Mouse (Mus musculus): Measurements from ENCODE around the gene Tnfaip8l1.

Gene Tnfaip8l1

DNA sequence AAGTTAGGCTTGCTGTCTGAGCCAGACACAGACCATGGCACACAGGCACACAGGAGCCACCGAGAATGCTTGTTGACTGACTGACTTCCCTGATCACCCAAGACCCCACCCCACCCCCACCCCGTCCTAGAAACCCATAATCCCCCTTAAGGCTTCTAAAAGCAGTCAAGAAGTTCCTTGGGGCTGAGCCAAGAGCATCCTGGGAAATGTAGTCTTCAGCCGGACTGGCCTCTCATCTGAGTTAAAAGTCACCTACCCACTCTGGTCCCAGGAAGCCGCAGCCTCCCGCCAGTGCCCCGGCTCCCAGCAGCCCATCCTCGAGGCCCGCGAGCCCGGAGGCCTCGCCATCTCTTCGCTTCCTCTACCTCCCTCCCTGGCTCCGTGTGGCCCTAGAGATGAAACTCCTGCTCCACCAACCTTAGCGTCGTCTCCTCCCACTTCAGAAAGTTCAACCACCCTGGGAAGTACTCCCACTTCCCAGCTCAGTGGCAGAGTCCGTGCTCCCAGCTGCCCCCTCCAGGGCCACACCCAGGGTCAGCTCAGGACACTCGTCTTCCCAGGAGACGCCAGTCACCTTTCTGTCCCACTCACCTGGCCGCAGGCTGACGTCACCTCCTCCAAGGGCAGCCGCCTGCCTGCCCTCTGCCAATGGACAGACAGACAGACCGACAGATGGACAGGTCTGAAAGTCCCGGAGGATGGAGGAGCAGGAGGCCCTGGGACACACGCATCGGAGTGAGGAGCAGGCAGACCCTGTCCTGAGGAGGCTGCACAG is 24.3 kb upstream of the Tnfaip8l1 start:
- DNase-seq (ENCODE audit: low read depth, low spot score), result no peak

DNA sequence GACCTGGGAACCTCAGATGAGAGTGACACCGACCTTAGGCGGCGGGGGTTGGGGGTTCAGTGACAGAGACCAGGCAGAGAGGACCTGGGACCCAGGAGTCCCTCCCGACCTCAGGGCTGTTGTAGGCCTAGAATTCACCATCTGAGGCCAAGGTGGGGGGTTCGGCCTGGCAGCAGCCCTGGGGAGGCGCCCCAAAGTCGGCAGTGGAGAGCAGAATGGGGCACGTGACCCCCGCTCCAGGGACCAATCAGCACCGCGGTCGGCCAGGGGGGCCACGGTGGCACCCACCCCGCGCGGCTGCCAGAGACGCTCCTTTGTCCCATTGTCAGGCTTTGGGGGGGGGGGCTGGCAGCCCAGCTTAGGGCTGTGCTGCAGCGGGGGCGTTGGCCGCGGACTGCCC is 22.9 kb upstream of the Tnfaip8l1 start:
- DNase-seq (ENCODE audit: low read depth, low spot score), result no peak

DNA sequence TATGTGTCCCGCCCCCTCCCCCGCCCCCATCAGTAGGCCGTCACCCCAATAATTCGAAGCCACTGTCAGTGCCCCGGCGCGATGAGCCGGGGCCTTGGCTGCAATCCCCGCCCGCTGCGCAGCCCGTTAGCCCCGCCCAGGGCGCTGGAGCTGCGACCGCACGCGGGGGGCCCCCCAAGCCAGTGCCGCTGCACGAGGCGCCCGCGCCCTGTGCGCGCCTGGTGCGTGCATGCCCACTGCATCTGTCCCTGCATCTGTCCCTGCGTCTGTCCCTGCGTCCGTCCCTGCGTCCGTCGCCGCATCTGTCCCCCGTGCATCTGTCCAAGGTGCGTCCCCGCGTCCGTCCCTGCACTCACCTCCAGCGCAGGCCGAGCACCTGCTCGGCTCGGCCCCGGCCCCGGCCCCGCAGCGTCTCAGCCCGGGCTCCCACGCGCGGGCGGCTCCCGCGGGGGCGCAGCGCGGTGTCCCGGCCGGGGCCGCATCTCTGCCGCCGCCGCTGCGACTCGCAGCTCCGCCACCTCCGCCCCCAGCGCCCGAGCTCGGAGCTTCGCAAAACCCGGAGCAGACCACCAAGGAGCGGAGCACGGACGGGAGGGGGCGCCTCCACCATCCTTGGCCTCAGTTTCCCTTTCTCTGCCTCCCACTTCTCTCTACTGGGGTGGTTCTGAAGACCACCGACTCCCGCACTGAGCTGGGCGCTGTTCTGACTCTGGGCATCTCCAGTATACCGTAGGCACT is 22.2 kb upstream of the Tnfaip8l1 start, which contains the start of gene Sema6b:
TSS of gene Sema6b (minus strand) at position 486 of the 738 bp plus-strand sequence.
- no peak for DNase-seq (ENCODE audit: low read depth, low spot score)

DNA sequence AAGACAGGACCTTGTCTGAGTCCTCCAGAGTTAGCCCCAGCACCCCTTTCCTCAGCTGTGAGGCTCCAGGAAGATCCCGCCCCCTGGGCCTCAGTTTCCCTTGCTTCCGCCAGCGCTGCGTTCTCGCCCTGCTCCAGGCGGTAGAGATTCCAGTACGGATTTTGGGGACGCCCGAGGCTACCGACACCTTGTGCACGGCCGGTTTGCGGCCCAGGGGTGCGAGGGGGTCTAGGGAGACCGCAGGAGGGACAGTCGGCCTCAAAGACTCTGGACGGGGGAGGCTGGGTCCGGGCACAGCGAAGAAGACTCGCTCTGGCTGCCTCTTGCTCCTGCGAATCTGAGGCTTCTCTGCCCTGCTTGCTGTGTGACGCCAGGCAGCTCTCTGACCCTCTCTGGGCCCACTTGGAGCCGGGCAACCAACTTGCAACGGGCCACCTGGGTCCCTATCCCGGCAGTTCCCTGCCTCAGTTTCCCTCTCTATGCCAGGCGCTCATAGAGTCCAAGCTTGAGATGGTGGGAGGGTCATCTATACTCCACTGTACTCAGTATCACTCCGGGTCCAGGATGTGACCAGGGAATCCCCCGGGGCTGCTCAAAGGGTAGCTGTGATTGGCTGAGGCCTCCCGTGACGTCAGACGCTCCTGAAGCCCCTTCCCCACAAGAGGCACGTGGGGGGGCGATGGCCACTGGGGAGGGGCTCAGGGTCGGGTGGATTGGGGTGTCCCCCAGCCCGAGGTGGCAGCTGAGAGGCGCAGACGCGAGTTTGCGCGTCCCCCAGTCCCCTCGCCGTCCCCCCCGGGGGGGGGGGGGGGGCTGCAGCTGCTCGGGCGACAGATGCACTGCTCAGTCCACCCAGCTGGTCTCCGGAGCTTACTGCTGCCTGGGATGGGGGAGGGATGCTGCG is 20.3 kb upstream of the Tnfaip8l1 start:
- DNase-seq (ENCODE audit: low read depth, low spot score), result no peak

DNA sequence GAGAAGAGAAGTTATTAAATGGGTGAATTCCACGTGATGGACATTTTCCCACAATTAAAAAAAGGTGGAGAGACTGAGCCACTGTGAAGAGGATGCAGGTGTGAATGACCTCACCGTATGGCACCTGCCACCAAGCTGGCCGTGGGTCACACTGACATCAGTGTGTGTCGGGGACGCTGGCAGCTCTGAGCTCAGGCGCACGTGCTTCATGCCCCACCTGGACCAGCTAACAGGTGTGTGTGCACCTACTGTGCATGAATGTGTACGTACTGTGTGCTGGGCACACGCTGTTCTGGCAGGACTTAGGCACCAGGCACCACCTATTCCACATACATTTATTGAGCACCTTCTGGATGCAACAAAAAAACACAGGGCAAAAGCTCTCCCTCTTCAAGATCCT is 17.7 kb upstream of the Tnfaip8l1 start:
- DNase-seq (ENCODE audit: low read depth, low spot score), result no peak

DNA sequence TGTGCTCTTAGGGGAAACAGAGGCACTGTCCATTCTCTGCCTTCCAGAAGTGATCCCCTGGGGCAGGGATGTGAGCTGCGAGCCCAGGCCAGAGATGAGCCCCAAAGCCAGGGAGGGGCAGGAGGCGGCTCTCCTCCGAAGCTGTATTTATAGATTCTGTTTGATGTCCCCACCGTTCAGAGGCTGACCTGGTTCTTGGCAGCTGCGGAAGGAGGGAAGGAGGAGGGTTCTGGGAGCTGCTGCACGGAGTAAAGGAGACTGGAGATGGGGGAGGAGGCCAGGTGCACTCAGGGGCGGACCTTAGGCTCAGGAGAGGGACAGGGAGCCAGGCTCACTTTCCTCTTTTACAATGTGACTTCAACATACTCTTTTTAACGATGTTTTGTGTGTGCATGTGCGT is 16.1 kb upstream of the Tnfaip8l1 start:
- no peak for DNase-seq (ENCODE audit: low read depth, low spot score)

DNA sequence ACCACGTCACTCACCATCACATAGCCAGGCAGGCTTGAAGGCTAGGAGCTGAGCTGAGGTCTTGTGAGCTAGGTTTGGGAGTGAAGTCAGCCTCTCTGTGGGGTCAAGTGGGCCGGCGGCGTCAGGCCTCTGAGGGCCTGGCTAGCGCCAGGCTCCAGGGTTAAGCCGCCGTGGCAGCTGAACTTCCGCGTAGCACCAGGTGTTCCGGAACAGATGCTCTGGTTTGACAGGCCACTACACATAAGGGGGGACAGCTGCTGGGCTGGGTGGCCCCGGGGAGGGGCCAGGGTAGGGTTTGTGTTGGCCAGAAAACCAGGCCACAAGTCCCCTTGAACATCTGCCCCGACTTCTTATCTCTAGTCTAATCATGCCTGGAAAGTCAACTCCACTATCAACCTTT is 14.9 kb upstream of the Tnfaip8l1 start:
- DNase-seq (ENCODE audit: low read depth, low spot score), result no peak

DNA sequence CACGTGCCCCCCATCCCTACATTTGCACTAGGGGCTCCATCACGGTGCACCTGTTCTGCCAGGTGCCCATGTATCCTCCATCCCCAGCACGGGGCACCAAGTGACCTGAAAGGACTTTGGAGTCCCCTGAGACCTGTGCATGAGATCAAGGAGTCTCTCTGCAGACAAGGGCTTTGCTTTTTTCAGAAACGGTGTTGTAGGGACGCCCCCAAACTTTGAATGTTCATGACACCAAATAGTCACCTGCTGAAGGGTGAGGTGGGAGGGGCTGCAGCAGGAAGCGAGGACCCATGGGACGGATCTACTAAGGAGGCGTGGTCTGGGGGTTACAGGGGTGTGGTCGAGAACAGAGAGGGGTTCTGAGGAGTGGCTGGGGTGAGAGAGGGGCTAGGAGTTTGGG is 14.0 kb upstream of the Tnfaip8l1 start:
- DNase-seq (ENCODE audit: low read depth, low spot score), result no peak

DNA sequence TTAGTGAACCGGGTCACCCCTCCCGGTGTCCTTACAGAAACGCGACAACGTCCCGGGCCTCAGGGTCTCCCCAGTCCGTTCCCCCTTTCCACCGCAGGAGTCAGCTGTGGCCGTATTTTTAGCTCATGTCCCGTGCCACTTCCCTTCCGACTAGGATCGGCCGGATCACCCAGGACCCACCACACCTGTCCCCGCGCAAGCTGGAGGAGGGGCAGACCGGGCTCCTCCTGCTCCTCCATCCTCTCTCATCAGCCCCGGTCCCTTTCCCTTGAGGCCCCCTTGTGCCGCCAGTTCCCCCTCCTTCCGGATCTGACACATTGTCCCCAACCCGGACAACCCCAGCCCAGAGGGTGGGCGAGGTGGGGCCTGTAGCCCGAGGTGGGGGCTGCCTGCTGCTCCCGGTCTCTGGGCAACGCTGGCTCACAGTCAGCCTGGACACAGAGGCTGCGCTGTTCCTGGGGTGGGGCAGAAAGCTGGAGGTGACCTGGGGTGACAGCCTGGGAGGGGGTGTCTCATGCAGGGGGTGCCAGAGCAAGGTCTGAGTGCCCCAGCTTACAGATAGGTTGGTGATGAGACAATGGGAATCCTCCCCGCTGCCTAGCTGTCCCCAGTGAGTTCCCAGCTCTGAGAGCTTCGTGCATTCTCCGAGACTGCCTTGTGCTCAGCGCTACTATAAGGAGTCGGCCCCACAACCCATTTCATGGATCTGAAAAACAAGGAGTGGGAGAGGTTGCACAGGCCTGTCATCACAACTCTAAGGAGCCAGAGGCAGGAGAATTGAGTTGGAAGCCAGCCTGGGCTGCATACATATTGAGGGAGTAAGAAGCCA is 13.3 kb upstream of the Tnfaip8l1 start:
- no peak for DNase-seq (ENCODE audit: low read depth, low spot score)

DNA sequence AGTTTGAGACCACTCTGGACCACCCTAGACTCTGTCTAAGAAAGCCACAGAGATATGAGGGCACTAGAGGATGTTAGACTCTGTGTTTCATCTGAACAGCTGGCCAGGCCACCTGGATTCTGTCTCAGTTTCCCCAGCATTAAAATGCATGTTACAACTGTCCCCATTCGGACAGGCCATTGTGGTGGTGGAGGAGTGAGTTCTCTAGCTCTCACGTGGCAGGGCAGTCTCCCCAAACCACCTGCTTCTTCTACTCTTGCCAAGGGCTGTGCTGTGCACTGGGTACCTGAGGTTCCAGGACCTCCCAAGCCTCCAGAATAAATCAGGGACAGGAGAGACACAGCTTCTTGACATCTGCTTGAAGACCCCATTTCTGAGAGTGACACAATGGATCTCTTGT is 12.4 kb upstream of the Tnfaip8l1 start:
- DNase-seq (ENCODE audit: low read depth, low spot score), result no peak

DNA sequence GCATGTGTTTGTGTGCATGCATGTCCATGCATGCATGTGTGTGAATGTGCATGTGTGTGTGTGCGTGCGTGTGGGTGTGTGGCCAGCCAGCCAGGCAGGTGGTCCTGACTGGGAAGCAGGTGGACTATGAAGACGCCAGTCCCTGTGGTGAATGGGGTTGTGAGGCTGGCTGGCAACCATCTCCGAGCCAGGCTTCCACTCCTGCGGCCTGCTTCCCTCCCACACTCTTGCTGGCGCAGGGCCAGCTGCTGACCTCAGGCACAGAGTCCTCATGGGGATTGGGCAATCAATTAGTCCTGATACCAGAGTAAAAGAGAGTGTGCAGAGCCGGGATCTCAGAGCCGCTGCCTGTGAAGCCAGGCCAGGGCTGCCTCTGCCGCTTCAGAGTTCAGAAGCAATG is 8.6 kb upstream of the Tnfaip8l1 start:
- no peak for DNase-seq (ENCODE audit: low read depth, low spot score)

DNA sequence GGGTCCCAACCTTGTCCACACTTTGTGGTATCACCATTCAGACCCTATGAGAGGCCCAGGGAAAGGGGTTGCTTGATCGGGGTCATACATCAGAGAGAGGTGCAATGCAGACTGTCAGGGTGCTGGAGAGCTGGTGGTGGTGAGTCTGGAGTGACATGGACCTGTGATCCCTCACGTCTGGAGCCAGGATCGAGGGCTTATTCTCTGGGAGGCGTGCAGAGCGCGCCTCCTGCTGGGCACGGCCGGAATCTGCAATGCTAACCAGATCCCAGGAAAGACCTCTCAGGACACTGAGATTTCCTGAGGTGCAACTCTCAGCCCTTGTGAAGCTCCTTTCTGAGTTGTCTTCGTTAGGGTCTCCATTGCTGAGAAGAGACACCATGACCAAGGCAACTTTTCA is 2.5 kb upstream of the Tnfaip8l1 start:
- DNase-seq (ENCODE audit: low read depth, low spot score), result no peak

DNA sequence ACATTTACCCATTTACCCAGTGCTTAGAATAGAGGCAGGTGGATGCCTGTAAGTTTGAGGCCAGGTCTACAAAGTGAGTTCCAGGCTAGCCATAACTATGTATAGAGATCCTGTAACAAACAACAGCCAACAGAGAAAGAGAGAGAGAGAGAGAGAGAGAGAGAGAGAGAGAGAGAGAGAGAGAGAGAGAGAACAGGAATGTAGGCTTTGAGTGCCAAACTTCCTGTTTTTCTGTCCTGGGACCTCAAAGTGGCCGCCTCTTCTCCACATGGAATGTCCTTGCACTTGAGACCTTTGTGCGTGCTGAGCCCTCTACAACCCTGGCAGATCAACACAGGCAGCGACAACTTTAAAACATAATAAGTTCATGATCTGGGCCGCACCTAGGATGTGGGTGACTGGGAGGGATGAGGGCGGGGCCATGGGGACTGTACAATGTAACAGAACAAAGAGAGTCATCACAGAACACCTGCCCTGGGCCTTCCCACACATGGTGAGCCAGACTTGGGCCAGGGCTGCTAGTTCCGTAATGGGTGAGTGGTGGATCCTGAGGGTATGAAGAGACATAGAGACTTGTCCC is 1.3 kb downstream of the Tnfaip8l1 start:
- DNase-seq (ENCODE audit: low read depth, low spot score), result no peak

DNA sequence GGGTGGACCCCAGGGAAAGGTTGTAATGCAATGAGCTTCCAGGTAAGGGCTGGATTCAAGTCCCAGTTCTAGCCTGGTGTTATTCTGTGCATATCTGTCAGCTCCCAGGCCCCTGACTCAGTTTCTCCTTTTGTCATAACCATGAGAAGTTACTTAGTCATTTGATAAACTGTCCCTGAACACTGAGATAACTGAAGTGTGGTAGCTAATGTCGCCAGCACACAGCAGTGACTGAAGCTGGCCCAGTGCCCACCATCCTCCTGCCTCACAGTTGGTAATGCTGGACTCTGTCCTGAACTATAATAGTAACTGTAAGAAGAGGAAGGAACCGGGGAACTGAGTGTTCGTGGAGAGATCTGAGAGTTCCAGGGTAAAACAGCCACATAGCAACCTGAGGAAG is 2.2 kb downstream of the Tnfaip8l1 start:
- no peak for DNase-seq (ENCODE audit: low read depth, low spot score)

DNA sequence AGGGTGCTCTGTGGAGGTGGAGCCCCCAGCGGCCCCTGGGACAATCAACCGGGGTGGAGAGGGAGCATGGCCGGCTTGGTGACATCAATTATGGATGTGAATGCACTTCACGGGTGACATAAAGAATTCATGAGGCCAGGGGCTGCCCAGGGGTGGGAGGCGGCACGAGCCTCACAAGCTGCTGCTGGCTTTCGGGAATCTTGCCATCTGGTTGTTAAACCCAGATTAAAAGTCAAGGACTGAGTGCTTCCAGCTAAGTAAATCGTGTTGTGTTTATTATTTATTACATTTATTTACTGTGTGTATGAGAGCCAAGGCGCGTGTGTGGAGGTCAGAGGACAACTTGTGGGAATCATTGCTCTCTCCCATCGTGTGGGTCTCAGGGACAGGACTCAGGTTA is 3.4 kb downstream of the Tnfaip8l1 start:
- DNase-seq (ENCODE audit: low read depth, low spot score), result no peak

DNA sequence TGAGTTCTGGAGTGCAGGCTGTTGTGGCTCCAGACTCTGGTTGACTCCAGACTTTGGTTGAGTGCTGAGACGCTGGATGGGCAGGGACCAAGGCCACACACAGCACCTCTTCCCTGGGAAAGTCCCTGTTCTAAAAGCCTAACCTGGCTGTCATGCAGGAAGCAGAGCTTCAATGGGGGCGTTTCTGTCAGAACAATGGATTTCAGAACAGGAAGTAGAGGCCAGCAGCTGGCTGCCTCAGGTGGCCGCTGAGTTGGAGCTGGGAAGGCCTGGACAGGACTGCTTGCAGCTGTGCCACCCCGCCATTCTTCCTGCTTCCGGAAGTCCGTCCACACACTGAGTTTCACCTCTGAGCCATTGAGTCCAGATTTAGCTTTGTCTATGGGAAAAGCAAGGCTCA is 7.6 kb downstream of the Tnfaip8l1 start:
- DNase-seq (ENCODE audit: low read depth, low spot score), result no peak

DNA sequence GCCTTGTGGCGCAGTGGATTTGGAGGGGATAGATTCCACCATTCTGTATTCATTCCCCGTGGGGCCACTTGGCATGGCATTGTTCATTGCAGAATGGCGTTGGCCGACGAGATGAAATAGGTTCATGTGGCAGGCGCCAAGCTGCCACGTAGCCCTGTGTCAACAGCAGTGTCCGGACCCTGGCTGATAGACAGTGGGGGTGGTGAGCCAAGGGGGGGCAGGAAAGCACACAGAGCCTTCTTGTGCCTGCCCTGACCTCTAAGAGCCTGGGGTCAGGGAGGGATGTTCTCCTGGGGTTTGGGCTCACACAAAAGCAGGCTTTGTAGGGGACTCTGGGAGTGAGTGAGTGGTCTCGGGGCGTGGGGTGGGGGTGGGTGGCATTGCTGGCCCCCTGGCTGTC is 8.4 kb downstream of the Tnfaip8l1 start:
- DNase-seq (ENCODE audit: low read depth, low spot score), result no peak

DNA sequence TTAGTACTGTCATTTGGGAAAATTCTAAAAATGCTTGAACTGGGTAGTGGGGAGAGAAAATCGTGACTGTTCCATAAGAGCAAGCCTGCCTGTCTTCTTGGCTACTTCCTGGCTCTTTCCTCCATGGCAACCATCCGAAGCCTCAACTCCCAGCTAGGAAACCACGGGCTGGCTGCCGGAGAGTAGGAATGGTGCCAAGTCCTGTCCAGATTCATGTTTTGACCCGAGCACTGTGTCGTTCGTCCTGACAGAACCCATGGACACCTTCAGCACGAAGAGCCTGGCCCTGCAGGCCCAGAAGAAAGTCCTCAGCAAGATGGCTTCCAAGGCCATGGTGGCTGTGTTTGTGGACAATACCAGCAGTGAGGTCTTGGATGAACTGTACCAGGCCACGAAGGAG is 9.2 kb downstream of the Tnfaip8l1 start:
- DNase-seq (ENCODE audit: low read depth, low spot score), result no peak

DNA sequence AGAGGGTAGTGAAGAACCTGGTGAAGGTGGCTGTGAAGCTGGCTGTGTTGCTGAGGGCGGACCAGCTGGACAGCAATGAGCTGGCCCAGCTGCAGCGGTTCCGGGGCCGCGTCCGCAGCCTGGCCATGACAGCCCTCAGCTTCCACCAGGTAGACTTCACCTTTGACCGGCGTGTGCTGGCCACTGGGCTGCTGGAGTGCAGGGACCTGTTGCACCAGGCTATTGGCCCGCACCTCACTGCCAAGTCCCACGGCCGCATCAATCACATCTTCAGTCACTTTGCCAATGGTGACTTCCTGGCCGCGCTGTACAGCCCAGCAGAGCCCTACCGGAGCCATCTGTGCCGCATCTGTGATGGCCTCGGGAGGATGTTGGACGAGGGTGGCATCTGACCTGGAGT is 9.6 kb downstream of the Tnfaip8l1 start:
- DNase-seq (ENCODE audit: low read depth, low spot score), result no peak

DNA sequence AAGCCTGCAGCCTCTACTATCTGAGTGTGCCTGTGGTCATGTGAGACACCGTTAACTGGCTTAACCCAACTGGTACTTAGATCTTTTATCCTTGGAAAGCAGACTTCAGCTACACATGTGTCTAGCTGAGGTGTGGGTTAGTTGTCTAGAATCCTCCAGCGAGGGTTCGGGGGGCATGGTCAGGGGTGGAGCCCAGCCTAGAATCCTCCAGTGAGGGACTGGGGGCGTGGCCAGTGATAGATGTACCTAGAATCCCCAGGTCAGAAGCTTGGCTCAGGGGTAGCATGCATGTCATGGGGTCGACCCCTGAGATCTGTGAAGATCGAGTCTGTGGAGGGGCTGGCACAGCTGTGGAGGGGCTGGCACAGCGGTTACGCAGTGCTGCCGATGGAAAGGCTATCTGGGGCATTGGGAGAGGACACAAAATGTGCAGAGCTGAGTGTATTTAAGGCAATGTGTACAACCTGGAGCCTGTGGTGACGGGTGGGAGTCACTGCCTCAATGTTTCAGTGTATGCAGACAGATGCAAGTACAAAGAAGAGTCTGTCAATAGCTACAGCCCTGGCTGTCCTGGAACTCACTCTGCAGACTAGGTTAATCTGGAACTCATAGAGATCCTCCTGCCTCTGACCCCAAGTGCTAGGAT is 11.2 kb downstream of the Tnfaip8l1 start:
- no peak for DNase-seq (ENCODE audit: low read depth, low spot score)
